Mouse (Mus musculus) left cerebral cortex, adult 2 months (tissue): Measurements from ENCODE around the gene Cckbr. TPM values are rescaled to one million over a fixed set of nuclear protein-coding genes. Genes with fewer than 3 reads are reported as not detected.

Experiments
- DNase-seq, 2 experiments: peaks; one replicate each; pipeline ENCODE4 v3.0.0; 2021 to 2022; ENCODE audit warnings: low spot score in 2 of 2, mixed read lengths in 1 of 2; ENCODE audit errors: extremely low spot score in 1 of 2
- H3K27ac ChIP-seq: fragments of 200-600 bp; 2 replicates; pipeline ENCODE4 v1.8.1; 2022
- H3K4me3 ChIP-seq: fragments of 200-600 bp; 2 replicates; pipeline ENCODE4 v1.8.1; 2022
- CTCF ChIP-seq: fragments of 200-600 bp; IDR thresholded peaks from 2 replicates; pipeline ENCODE4 v1.8.1; 2022; ENCODE audit warnings: antibody characterized with exemption, mild to moderate bottlenecking, moderate library complexity
- intact Hi-C: fragments of 180-260 bp; cut with DNase I; formaldehyde crosslinking; loops from one replicate; pipeline ENCODE4 v1.15.1; 2025
- total RNA-seq, 2 experiments: library from RNA; stranded (reverse); gene quantifications; 2 replicates each; pipeline ENCODE4 v1.2.3; 2021

The Cckbr gene
- total RNA-seq, 2 experiments from 2014 or later, result 64.9 to 65.5 TPM

DNA sequence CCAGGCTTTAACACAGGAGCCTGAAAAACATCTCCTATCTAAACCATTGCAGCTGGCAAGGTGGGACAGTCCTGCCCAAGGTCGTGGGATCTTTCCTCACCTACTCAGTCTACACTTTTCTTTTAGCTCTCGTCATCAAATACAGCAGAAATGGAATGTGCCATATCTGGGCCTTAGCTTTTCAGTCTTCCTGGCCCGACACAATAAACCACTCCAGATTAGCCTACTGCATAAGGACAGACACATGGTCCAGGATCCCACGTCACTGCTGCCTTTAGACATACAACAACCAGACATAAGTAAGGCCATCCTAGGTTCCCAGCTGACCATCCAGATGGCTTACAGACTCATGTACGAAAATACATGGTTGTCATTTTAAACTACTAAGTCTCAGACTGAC, 84.6 kb downstream of the Cckbr start:
- no peak overlapping the region for H3K4me3 ChIP-seq
- DNase-seq, result no peak
- TF ChIP-seq CTCF, result no peak
- H3K27ac ChIP-seq, result peak overlapping the region; percentile 46; the same call in 1 of the 2 replicates
- intact Hi-C loops, result no loop called here

DNA sequence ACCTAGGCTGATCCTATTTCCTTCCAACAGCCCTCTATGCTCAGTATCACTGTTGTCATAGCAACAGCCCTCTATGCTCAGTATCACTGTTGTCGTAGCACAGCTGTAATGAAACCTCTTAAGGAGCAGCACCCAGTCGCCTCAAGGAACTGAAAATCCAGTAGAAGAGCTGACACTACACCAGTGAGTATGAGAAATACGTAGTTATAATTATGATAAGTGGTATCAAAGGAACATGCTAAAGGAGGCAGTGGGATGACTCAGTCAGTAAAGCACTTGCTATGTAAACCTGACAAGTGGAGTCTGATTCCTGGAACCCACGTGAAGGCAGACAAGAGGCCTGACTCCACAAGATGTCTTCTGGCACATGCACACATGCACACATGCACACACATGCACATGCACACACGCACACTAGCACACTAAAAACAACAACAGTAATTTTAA, 88.3 kb downstream of the Cckbr start:
- intact Hi-C loops, result no loop called here
- TF ChIP-seq CTCF, result no peak
- DNase-seq, result no peak
- Histone ChIP-seq H3K27ac (peak overlapping the region; percentile 45; the same call in 1 of the 2 replicates), H3K4me3 (no peak overlapping the region)

DNA sequence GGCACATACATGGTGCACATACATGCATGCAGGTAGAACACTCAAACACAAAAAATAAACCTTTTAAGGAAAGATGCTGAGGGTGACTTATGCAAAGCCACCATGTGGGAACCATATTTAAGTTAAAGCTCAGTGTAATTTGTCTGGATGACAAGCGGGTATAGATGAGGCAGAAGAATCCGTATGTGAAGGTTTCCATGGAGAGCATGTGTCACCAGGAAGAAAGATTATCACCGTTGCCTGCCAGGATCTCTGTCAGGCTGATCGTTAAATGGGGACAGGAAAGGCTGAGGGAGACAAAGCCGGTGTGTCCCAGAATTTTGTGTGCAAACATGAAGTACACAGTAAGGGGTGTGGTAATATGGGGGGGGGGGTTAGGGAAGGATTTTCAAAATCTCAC, 89.0 kb downstream of the Cckbr start:
- H3K27ac ChIP-seq, result peak overlapping the region; percentile 45; the same call in 1 of the 2 replicates
- DNase-seq, result no peak
- TF ChIP-seq CTCF, result no peak
- intact Hi-C loops, result no loop called here
- no peak overlapping the region for H3K4me3 ChIP-seq

DNA sequence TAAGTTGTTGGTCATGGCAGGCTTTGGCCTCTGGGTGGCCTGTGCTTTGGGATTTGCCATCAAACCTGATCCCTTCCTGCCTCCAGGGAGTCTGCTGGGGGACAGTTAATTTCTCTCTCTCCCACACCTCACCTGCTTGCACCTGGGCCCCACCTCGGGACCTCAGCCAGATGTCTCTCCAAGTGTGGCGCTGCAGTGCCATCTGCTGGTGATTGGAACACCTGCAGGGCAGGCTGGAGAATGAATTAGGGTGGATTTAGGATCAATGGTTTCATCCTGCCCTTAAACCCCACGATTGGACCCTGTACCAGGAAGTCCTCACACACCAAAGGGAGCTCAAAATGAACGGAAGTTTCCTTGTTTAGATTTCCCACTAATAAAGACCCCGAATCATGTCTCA, 89.6 kb downstream of the Cckbr start:
- intact Hi-C loops, result loop anchor here (1.0 kb wide), 2 partner anchors 38 to 103 kb away; no protein-coding TSS in a partner anchor
- peak; percentile 63 to 73 for DNase-seq
- peak overlapping the region; percentile 20; the same call in 1 of the 2 replicates for H3K27ac ChIP-seq
- peak; percentile 96 for TF ChIP-seq CTCF
- H3K4me3 ChIP-seq, result no peak overlapping the region

DNA sequence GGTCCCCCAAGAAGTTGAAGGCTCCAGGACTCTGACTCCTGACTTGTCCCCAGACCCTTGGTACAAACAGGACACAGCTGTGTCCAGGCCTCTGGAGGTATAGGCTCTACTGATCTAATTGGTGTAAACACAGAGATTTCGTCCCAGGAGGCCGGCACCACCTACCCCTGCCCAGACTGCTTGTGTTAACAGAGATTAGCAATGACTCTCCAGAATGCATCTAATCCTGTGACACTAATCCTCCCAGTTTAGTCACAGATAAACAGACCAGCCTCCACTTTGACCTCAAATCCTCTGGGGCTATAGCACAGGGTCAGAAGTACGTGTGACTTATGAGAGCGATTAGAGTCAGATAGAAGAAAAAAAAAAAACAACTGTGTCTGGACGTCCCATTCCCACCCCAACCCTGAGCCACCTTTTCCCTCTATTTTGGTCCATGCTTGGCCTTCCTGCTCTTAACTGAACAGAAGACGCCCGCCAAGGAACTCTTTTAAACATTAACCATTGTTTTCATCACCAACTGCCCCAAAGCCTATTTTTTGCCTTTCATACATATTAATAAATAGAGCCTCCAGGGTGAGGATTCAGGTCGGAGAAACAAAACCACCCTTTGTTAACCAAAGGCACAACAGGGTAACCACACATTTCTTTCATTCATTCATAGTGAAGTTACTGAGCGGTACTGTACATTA, 91.3 kb downstream of the Cckbr start:
- intact Hi-C loops, result no loop called here
- no peak overlapping the region for H3K4me3 ChIP-seq
- peak overlapping the region; percentile 28; the same call in 1 of the 2 replicates for H3K27ac ChIP-seq
- DNase-seq, result no peak
- no peak for TF ChIP-seq CTCF

DNA sequence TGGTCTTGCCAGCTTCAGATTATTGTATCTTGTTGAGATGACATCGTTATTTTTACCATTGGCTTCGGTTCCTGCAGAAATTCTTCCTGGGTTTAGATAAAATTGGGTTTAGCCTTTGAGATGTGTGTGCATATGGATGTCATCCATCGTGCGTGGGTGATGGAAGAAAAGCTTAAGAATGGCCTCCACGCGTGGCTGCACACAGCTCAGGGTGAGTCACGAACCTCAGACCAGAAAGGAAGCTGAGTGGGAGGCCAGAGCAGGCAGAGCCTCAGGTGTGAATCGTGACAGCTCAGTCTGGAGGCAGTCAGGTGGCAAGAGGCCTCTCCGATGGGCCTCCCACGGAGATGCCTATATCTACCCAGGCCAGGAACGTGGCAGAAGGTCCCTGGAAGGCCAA, 93.8 kb downstream of the Cckbr start:
- peak; percentile 78 to 80 for DNase-seq
- Histone ChIP-seq H3K4me3 (no peak overlapping the region), H3K27ac (peak overlapping the region; percentile 79)
- TF ChIP-seq CTCF, result no peak
- intact Hi-C loops, result loop anchor here (1.0 kb wide), 1 partner anchor 32 kb away; no protein-coding TSS in a partner anchor

DNA sequence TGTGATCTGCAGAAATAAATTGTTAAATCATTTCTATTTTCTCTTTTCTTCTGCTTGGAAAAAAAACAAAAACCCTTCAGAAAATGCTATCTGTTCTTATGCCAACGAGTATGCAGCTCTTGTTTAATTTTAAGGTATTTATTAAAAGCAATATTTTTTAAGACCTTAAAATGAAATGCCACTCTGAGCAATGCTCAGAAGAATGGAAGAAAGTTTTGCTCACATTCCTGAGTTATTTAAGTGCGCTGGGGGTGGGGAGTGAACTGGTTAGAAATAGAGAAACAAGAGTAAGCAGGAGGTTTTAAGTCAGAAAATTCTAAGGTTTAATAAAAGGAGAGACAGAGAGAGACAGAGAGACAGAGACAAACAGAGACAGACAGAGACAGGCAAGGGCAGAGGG, 94.2 kb downstream of the Cckbr start:
- intact Hi-C loops, result loop anchor here (1.0 kb wide), 1 partner anchor 32 kb away; no protein-coding TSS in a partner anchor
- TF ChIP-seq CTCF, result no peak

DNA sequence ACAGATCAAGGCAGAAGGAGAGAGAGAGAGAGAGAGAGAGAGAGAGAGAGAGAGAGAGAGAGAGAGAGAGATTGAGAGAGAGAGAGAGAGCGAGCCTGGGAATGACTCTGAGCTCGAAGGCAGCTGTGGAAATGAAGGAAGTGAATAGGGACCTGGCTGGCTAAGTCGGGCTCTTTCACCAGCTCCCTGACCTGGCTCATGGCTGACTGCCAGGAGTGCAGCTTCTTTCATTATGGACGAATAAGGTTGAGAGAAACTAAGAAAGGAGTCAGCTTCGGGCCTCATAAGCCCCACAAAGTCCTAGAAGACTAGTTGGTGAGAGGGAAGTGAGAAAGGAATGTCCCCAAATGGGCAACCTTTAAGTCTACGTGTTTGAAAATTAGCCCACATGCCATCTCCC, 94.7 kb downstream of the Cckbr start:
- DNase-seq, result peak in 1 of 2 experiments; percentile 23
- Histone ChIP-seq H3K4me3 (no peak overlapping the region), H3K27ac (peak overlapping the region; percentile 60)
- intact Hi-C loops, result no loop called here
- no peak for TF ChIP-seq CTCF

More for the DNA sequence above, 94.2 kb downstream of the Cckbr start:
- peak overlapping the region; percentile 79 for H3K27ac ChIP-seq
- no peak overlapping the region for H3K4me3 ChIP-seq
- DNase-seq, result no peak

Other genes starting within 250 kb of the Cckbr start
- gene Olfr685, start 239.7 kb upstream of the Cckbr start, total RNA-seq, result not detected
- not detected for gene Olfr686, start 218.2 kb upstream of the Cckbr start, total RNA-seq
- gene Olfr688, start 137.6 kb upstream of the Cckbr start, total RNA-seq, result not detected
- not detected for gene Olfr689, start 114.6 kb upstream of the Cckbr start, total RNA-seq
- 1 to 10 TPM in 1 of 2 experiments, under 1 TPM in 1; 0.93 to 1.2 TPM for gene Olfr690, start 91.6 kb upstream of the Cckbr start, total RNA-seq
- 1 to 10 TPM in 1 of 2 experiments, under 1 TPM in 1; 0.96 to 1.3 TPM for gene Olfr691, start 83.5 kb upstream of the Cckbr start, total RNA-seq
- gene Olfr692, start 57.5 kb upstream of the Cckbr start, total RNA-seq, result not detected
- gene Gm5901, start 50.7 kb upstream of the Cckbr start, total RNA-seq, result not detected
- 10 to 100 TPM; 74.5 to 80.4 TPM for gene Fam160a2, start 25.7 kb upstream of the Cckbr start, total RNA-seq
- 1 to 10 TPM in 1 of 2 experiments, under 1 TPM in 1; 0.98 to 1.1 TPM for gene Cnga4, start 21.2 kb upstream of the Cckbr start, total RNA-seq
- 10 to 100 TPM; 17.9 to 18.7 TPM for gene Cavin3, start 56.6 kb downstream of the Cckbr start, total RNA-seq
- gene Smpd1, start 128.6 kb downstream of the Cckbr start, total RNA-seq, result 100 to 1,000 TPM in 1 of 2 experiments, 10 to 100 TPM in 1; 96.9 to 107 TPM
- 100 to 1,000 TPM; 440 to 458 TPM for gene Apbb1, start 155.9 kb downstream of the Cckbr start, total RNA-seq
- under 1 TPM; 0.30 to 0.68 TPM for gene Hpx, start 174.4 kb downstream of the Cckbr start, total RNA-seq
- gene Trim3, start 207.8 kb downstream of the Cckbr start, total RNA-seq, result 100 to 1,000 TPM; 151 to 165 TPM
- 10 to 100 TPM; 67.8 to 76.8 TPM for gene Timm10b, start 214.3 kb downstream of the Cckbr start, total RNA-seq
- gene Arfip2, start 214.7 kb downstream of the Cckbr start, total RNA-seq, result 100 to 1,000 TPM in 1 of 2 experiments, 10 to 100 TPM in 1; 93.3 to 109 TPM
- 10 to 100 TPM; 11.4 to 18.8 TPM for gene Gm45799, start 214.8 kb downstream of the Cckbr start, total RNA-seq
- 1 to 10 TPM; 7.1 to 7.6 TPM for gene Dnhd1, start 225.1 kb downstream of the Cckbr start, total RNA-seq